Mouse (Mus musculus): ENCODE results near the gene Btbd11.

DNA sequence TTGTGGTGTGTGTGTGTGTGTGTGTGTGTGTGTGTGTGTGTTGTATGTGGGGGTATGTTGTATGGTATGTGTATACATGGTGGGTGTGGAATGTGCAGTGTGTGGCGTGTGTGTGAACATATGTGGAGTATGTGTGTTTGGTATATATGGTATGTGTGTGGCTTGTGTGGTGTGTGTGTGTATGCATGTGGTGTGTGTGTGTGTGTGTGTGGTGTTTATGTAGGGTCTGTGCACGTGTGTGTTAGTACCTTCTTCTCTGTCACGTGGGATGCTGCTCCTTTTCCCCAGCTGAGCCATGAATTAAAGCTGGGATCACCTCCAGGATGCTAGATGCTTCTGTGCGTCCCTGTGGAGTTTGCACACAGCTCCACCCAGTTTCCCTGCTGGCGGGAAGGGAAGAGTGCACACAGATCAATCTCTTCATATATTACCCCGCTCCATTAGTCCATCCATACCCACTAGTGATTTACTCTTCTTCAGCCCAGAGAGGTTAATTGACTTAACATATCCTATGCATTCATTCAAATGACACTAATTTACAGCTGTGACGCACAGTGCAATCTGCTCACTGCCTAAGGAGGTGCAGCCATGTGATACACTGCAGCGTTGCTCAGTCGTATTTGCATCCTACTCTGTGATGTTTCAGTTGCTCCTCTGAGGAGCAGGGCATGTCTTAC lies 23.7 kb upstream of the Btbd11 start:
- TF ChIP-seq CTCF (IDR thresholded peaks at IDR 0.05; ENCODE audit: control insufficient read depth, insufficient read depth, low read length), result no peak
- TF ChIP-seq POLR2A (IDR thresholded peaks at IDR 0.05; ENCODE audit: borderline replicate concordance, control insufficient read depth, low read depth, low read length), result no peak

All from bone marrow, adult 2 months (tissue).